Mouse (Mus musculus) erythroblast, adult 5-6 weeks (primary cell): ENCODE results near the gene B4galnt1. TPM values are rescaled to one million over a fixed set of nuclear protein-coding genes. Genes with fewer than 3 reads are reported as not detected.
"Not testable (repeated sequence)": the region's sequence is repeated elsewhere in the genome, so short reads cannot be mapped to it uniquely, and the experiment has no call there.

Experiments used
- ATAC-seq: replicated peaks from 2 replicates; pipeline ENCODE4 v1.8.0; 2016; ENCODE audit warnings: moderate number of reproducible peaks, mild to moderate bottlenecking, moderate TSS enrichment, inconsistent platforms; ENCODE audit not compliant: poor library complexity, low FRiP score, severe bottlenecking
- total RNA-seq, 2 experiments: library from RNA; stranded (forward) in 1 of 2; stranded (reverse) in 1 of 2; fragments of 150-400 nt in 1 of 2; fragments of 200-764, 138-1000 nt in 1 of 2; gene quantifications; 2 replicates each; pipeline versions ENCODE4 v1.2.3 to v1.2.4; 2015 to 2017; ENCODE audit warnings: low replicate concordance in 2 of 2

B4galnt1 gene
- total RNA-seq, 2 experiments from 2014 or later = 17.6 to 33.0 TPM

- ATAC-seq = no peak
Observed at GRCm38 (mm10) chr10:127185506-127185905, 20.5 kb downstream of the B4galnt1 start.

- ATAC-seq = no peak
Observed at GRCm38 (mm10) chr10:127186451-127186850, 21.4 kb downstream of the B4galnt1 start.

- ATAC-seq = no peak
Observed at GRCm38 (mm10) chr10:127187371-127188078, 22.5 kb downstream of the B4galnt1 start.

GRCm38 (mm10) chr10:127188079-127188453 lies 23.0 kb downstream of the B4galnt1 start:
- ATAC-seq = no peak

GRCm38 (mm10) chr10:127188465-127189115 lies 23.6 kb downstream of the B4galnt1 start:
- ATAC-seq = 0 out of 2 replicates have a peak, but pooled peaks have one; percentile 29

- peak; percentile 75 for ATAC-seq
Observed at GRCm38 (mm10) chr10:127189116-127189650, 24.2 kb downstream of the B4galnt1 start.

GRCm38 (mm10) chr10:127189651-127190381 lies 24.8 kb downstream of the B4galnt1 start, which contains the start of gene Arhgef25:
TSS of gene Arhgef25 (minus strand) at chr10:127190083.
- no peak for ATAC-seq

GRCm38 (mm10) chr10:127190398-127191190 lies 25.6 kb downstream of the B4galnt1 start:
- no peak for ATAC-seq

- no peak for ATAC-seq
Observed at GRCm38 (mm10) chr10:127191191-127192056, 26.4 kb downstream of the B4galnt1 start.

GRCm38 (mm10) chr10:127192057-127192328 lies 27.0 kb downstream of the B4galnt1 start:
- ATAC-seq = not testable (repeated sequence)

GRCm38 (mm10) chr10:127193011-127193410 lies 28.0 kb downstream of the B4galnt1 start:
- no peak for ATAC-seq

GRCm38 (mm10) chr10:127194428-127195327 lies 29.7 kb downstream of the B4galnt1 start:
- ATAC-seq = peak; percentile 76

GRCm38 (mm10) chr10:127195328-127196129 lies 30.5 kb downstream of the B4galnt1 start, which contains the start of gene Dtx3:
TSS of gene Dtx3 (minus strand) at chr10:127195728.
- no peak for ATAC-seq

GRCm38 (mm10) chr10:127196392-127196791 lies 31.4 kb downstream of the B4galnt1 start:
- no peak for ATAC-seq

GRCm38 (mm10) chr10:127197104-127197503 lies 32.1 kb downstream of the B4galnt1 start:
- ATAC-seq = no peak

GRCm38 (mm10) chr10:127197505-127198110 lies 32.6 kb downstream of the B4galnt1 start:
- ATAC-seq = no peak

- no peak for ATAC-seq
Observed at GRCm38 (mm10) chr10:127198492-127198891, 33.5 kb downstream of the B4galnt1 start.
